Mouse (Mus musculus) hindbrain, embryonic 15.5 days (tissue): ENCODE data around the gene Arhgap44. TPM values are rescaled to one million over a fixed set of nuclear protein-coding genes. Genes with fewer than 3 reads are reported as not detected.

ENCODE experiments used
- ATAC-seq: fragments of 200-750 bp; cut with Nextera tagmentation; 2 replicates; pipeline ENCODE4 v1.8.0; 2017; ENCODE audit warnings: low read depth, moderate number of reproducible peaks, moderate TSS enrichment; ENCODE audit not compliant: low FRiP score
- H3K27ac ChIP-seq: fragments of 300-500 bp; sonication (generic); replicated peaks from 2 replicates; pipeline ENCODE4 v1.5.1; 2015; ENCODE audit warnings: mild to moderate bottlenecking, inconsistent platforms
- H3K27me3 ChIP-seq: fragments of 300-500 bp; sonication (generic); 2 replicates; pipeline ENCODE4 v1.6.1; 2015; ENCODE audit warnings: control low read depth, inconsistent platforms
- H3K36me3 ChIP-seq: fragments of 300-500 bp; sonication (generic); 2 replicates; pipeline ENCODE4 v1.6.1; 2015; ENCODE audit warnings: control low read depth, inconsistent platforms
- H3K4me1 ChIP-seq: fragments of 300-500 bp; sonication (generic); replicated peaks from 2 replicates; pipeline ENCODE4 v1.6.1; 2015; ENCODE audit warnings: control low read depth, inconsistent platforms
- H3K4me2 ChIP-seq: fragments of 300-500 bp; sonication (generic); 2 replicates; pipeline ENCODE4 v1.6.1; 2015; ENCODE audit warnings: moderate library complexity, mild to moderate bottlenecking, inconsistent platforms
- H3K4me3 ChIP-seq: fragments of 300-500 bp; sonication (generic); 2 replicates; pipeline ENCODE4 v1.5.1; 2015; ENCODE audit warnings: mild to moderate bottlenecking, inconsistent platforms
- H3K9ac ChIP-seq: fragments of 300-500 bp; sonication (generic); 2 replicates; pipeline ENCODE4 v1.6.1; 2015; ENCODE audit warnings: inconsistent platforms
- H3K9me3 ChIP-seq: fragments of 300-500 bp; sonication (generic); 2 replicates; pipeline ENCODE4 v1.6.1; 2016; ENCODE audit warnings: control low read depth, inconsistent platforms
- WGBS: fragments of 180-500 bp; shearing (Covaris S2); methylation state at CpG from one replicate; pipeline ENCODE4 v1.1.7; 2015; 5-methylcytosine and 5-hydroxymethylcytosine counted together
- polyA plus RNA-seq: library from polyadenylated mRNA; unstranded; fragments of >200 nt; fragmentation: Nextera tagmentation; extraction: Ambion mirVana; gene quantifications from 2 replicates; pipeline ENCODE4 v1.2.1, GENCODE M21; 2015

Arhgap44 gene
- polyA plus RNA-seq, 1 experiment from 2014 or later = 19.5 TPM

DNA sequence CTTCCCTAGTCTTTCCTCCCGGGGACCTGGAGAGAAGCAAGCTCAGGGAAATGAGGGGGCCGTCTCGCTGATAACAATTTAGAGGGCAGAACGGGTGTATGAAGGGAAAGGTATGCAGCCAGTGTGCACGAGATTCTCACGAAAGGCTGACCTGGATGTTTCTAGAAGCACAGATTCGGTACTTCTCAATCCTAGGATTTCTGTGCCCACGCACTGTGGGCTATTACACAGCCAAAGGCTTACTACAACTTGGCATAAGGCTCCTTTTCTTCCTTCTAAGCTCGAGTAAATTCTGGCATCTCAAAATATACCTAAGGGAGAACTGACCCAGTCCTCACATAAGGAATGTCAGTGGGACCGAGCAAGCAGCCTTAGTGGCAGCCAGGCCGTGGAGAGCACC, 61.6 kb downstream of the Arhgap44 start:
- Histone ChIP-seq H3K9ac (no peak overlapping the region), H3K27me3 (no peaks in the 10 kb centered on the region), H3K36me3 (no peaks in the 10 kb centered on the region), H3K9me3 (no peaks in the 10 kb centered on the region), H3K4me1 (no peaks in the 10 kb centered on the region), H3K4me2 (no peak overlapping the region), H3K4me3 (no peak overlapping the region), H3K27ac (no peak overlapping the region)
- ATAC-seq = no peak
- WGBS = 81% methylated on average over 11 of the region's 11 CpGs

DNA sequence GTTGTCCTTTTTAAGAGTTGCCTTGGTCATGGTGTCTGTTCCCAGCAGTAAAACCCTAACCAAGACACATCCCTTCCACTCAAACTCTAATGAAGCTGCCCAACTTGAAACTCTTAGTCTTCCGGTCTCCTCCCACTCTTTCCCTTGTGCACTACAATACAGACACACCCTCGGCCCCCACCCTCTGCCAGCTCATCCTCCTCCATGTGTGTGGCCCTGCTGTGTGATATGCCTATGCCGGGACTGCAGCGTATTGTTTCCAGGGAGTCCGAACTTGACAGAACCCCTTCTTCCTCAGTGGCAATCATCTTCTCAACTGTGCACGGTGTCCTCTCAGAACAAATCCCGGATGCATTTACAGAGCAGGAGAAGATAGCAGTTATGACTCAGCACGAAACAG, 62.7 kb downstream of the Arhgap44 start:
- H3K4me2 ChIP-seq = no peak overlapping the region
- 93% methylated on average over 8 of the region's 8 CpGs for WGBS
- H3K27ac ChIP-seq = no peak overlapping the region
- H3K27me3 ChIP-seq = no peaks in the 10 kb centered on the region
- H3K9me3 ChIP-seq = no peaks in the 10 kb centered on the region
- H3K4me1 ChIP-seq = no peaks in the 10 kb centered on the region
- H3K9ac ChIP-seq = no peak overlapping the region
- ATAC-seq = no peak
- no peaks in the 10 kb centered on the region for H3K36me3 ChIP-seq
- H3K4me3 ChIP-seq = no peak overlapping the region

DNA sequence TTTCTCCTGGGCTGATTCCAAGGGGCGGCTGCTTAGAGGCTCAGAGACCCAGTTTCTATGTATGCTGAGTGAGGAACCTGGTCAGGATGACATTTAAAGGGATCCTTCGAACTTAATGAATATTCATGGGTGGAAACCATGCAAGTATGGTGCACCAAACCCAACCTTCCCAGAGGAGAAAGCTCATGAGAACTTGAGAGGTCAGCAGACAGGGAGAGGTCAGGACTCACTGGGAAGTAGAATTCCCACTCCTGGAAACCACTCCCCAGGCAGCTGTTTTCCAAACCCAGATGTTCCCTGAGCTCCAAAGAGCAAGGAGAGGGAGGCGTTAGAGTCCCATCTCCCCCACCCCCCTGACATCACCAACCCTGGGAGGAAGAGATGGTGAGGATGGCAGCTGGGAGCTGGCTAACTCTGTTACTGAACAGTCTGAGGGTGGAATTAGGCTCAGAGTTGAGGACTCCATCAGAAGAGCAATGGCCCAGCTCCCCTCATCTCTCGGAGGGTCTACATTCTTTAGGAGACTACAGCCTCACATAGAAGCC, 65.2 kb downstream of the Arhgap44 start:
- Histone ChIP-seq H3K4me1 (no peaks in the 10 kb centered on the region), H3K4me2 (no peak overlapping the region), H3K27me3 (no peaks in the 10 kb centered on the region), H3K9ac (no peak overlapping the region), H3K27ac (no peak overlapping the region), H3K36me3 (no peaks in the 10 kb centered on the region), H3K4me3 (no peak overlapping the region), H3K9me3 (no peaks in the 10 kb centered on the region)
- 86% methylated on average over 4 of the region's 4 CpGs for WGBS
- no peak for ATAC-seq

DNA sequence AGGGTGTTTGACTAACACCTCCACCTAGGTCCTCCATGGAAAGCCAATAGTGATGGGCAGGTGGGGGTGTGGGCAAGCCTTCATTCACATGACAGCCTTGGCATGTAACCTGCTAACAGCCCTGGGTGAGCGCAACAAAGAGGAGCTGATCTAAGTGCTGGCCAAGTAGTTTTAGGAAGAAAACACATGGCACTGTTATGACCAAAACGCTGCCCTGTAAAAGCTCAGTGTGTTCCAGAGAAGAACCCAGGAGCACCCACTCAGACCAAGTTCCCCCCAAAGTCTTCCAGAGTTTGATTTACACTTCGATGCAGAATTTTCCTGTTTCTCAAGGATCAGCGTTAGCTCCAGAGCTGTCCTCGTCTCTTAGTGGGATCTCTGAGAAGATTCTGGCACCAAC, 65.9 kb downstream of the Arhgap44 start:
- 94% methylated on average over 5 of the region's 5 CpGs for WGBS
- Histone ChIP-seq H3K4me3 (no peak overlapping the region), H3K36me3 (no peaks in the 10 kb centered on the region), H3K9ac (no peak overlapping the region), H3K27me3 (no peaks in the 10 kb centered on the region), H3K27ac (no peak overlapping the region), H3K4me2 (no peak overlapping the region), H3K9me3 (no peaks in the 10 kb centered on the region), H3K4me1 (no peaks in the 10 kb centered on the region)
- no peak for ATAC-seq

DNA sequence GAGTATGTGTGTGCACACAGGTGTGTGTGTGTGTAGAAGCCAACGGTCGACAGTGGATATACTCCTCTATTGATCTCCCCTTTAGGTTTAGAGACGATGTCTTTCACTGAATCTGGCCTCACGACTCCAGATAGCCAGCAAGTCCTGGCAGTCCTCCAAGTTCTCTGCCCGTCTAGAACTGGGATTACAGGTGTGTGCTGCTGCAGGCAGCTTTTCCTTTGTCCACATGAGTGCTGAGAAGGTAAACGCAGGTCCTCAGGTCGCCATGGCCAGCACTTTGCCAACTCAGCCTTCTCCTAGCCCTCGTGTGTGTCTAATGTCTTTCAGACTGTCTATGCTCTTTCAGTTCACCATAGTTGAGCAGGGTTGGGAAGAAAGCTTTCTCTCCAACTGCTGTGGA, 69.9 kb downstream of the Arhgap44 start:
- H3K9ac ChIP-seq = no peak overlapping the region
- H3K27me3 ChIP-seq = no peaks in the 10 kb centered on the region
- no peak overlapping the region for H3K4me2 ChIP-seq
- H3K4me1 ChIP-seq = no peaks in the 10 kb centered on the region
- 76% methylated on average over 8 of the region's 8 CpGs for WGBS
- no peaks in the 10 kb centered on the region for H3K36me3 ChIP-seq
- no peak overlapping the region for H3K4me3 ChIP-seq
- ATAC-seq = no peak
- H3K9me3 ChIP-seq = no peaks in the 10 kb centered on the region
- no peak overlapping the region for H3K27ac ChIP-seq

DNA sequence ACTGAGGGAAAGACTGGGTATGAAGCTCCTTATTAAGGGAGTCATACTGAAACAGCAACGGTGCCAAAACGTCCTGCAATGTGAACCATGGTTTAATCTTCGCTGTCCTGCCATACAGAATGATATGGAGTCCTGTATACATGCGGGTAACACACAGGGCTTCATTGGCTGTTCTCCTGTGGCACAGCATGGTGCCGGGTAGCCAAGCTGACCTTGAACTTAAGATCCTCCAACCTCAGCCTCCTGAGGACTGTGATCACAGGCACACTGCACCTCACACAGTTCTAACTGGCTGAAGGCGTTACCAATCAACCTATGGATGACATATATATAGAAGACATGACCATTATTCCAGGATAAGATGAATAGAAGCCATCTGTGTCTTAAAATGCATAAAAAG, 72.4 kb downstream of the Arhgap44 start:
- Histone ChIP-seq H3K4me1 (no peaks in the 10 kb centered on the region), H3K27ac (no peak overlapping the region), H3K9me3 (no peaks in the 10 kb centered on the region), H3K9ac (no peak overlapping the region), H3K4me3 (no peak overlapping the region), H3K27me3 (no peaks in the 10 kb centered on the region), H3K4me2 (no peak overlapping the region), H3K36me3 (no peaks in the 10 kb centered on the region)
- no peak for ATAC-seq
- WGBS = 93% methylated on average over 6 of the region's 6 CpGs

DNA sequence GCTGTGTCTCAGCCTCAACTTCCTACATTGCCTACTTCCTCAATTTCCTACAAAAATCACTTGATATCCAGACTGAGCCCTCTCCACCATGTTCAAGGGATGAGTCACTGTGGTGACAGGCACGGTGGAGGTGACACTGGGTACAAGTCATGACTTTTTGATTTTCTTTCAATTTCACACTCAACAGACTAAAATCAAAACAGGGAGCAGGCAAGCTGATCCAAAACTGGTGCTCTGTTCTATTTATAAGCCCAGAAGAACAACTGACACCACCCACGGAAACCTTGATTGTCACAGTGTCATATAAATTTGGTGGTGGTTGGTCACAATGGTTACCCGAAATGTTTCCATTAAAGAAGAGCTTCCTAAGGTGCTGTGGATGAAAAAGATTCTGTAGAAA, 72.8 kb downstream of the Arhgap44 start:
- Histone ChIP-seq H3K27me3 (no peaks in the 10 kb centered on the region), H3K4me3 (no peak overlapping the region), H3K27ac (no peak overlapping the region), H3K9ac (no peak overlapping the region), H3K4me1 (no peaks in the 10 kb centered on the region), H3K4me2 (no peak overlapping the region), H3K36me3 (no peaks in the 10 kb centered on the region), H3K9me3 (no peaks in the 10 kb centered on the region)
- 96% methylated on average over 3 of the region's 3 CpGs for WGBS
- ATAC-seq = no peak

DNA sequence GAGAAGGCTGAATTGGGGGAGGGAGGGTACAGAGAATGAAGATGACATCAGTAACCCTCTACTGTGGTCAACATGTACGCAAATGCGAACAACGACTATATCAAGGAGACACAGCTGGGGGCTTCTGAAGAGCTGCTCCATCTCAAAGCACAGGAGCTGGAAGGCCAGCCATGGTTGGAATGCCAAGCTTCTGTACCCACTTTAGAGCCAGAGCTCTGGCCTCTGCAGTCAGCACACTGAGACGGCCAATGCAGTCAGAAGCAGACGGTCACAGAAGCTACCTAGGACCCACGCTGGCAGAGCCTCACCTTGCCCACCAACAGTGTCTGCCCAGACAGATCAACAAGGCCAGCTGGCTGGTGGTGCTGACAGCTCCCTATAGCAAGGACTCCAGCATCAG, 73.5 kb downstream of the Arhgap44 start:
- Histone ChIP-seq H3K4me1 (no peaks in the 10 kb centered on the region), H3K9ac (no peak overlapping the region), H3K36me3 (no peaks in the 10 kb centered on the region), H3K4me2 (no peak overlapping the region), H3K27ac (no peak overlapping the region), H3K4me3 (no peak overlapping the region), H3K27me3 (no peaks in the 10 kb centered on the region), H3K9me3 (no peaks in the 10 kb centered on the region)
- no peak for ATAC-seq
- 89% methylated on average over 6 of the region's 6 CpGs for WGBS

DNA sequence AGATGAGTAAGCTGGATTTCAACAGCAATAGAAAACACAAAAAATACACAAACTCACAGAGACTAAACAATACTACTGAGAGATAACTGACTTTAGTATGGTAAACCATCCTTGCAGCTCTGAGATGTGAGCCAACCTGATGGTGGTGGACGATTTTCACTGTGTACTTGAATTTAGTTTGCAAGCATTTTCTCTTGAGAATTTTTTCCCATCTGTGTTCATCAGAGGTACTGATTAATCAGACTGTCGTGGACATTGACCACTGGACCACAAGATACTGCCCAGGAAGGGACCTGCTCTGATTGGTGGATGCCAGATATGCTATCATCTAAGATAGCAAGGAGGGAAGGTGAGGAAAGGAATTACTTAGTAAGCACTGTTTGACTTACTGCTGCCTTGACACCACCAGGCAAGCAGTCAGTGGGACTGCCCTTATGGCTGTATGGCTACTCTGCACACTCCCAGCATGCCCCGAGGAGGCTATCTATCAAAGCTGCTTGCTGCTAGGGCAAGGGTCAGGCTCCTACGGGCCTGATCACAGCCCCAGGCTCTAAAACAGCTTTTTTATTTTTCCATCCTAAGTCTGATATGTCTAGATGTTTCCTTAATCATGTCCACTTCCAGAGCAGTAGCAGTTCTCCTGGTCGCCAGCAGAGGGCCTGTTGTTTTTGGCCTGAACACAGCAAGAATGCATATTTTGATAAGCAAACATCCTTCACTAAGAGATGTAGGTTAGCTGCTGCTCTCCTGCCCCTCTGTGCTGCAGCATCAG, 74.1 kb downstream of the Arhgap44 start:
- Histone ChIP-seq H3K9ac (no peak overlapping the region), H3K27ac (no peak overlapping the region), H3K4me3 (no peak overlapping the region), H3K36me3 (no peaks in the 10 kb centered on the region), H3K4me2 (no peak overlapping the region), H3K4me1 (no peaks in the 10 kb centered on the region), H3K9me3 (no peaks in the 10 kb centered on the region), H3K27me3 (no peaks in the 10 kb centered on the region)
- WGBS = 56% methylated on average over 5 of the region's 5 CpGs
- ATAC-seq = no peak; the same call in 1 of the 2 replicates

DNA sequence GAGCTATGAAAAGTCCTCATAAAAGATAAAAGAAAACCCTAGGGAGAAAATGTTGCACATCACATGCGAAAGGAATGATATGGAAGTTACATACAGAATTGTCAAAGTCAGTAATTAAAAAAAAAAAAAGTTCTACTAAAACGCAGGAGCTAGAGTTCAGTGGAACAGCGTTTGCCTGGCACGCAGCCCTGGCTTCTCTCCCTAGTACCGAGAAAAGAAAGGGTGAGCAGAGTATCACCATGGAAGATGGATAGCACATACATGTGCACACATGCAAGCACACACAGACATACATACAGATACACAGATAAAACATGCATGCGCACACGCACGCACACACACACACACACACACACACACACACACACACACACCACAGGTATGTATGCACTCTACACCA, 82.0 kb downstream of the Arhgap44 start:
- H3K27me3 ChIP-seq = no peaks in the 10 kb centered on the region
- H3K4me3 ChIP-seq = no peak overlapping the region
- H3K27ac ChIP-seq = no peak overlapping the region
- H3K4me1 ChIP-seq = no peaks in the 10 kb centered on the region
- no peaks in the 10 kb centered on the region for H3K9me3 ChIP-seq
- H3K4me2 ChIP-seq = no peak overlapping the region
- no peaks in the 10 kb centered on the region for H3K36me3 ChIP-seq
- ATAC-seq = no peak
- 88% methylated on average over 8 of the region's 8 CpGs for WGBS
- H3K9ac ChIP-seq = no peak overlapping the region

DNA sequence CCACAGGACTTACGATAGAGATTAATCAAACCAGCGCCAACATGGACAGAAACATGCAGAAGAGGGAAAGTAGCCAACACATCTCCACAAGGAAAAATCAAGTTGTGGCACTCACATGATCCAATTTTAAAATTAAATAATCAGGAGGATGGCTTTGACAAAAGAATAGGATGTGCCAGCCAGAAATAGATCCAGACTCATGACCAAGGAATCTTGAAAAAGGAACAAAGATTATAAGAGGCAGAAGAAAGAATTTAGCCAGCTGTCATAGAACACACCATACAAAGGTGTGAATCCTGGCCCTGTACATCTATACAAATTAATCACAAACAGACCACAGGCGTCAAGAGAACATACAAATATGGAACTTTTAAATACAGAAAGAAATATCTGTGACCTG, 82.5 kb downstream of the Arhgap44 start:
- Histone ChIP-seq H3K27me3 (no peaks in the 10 kb centered on the region), H3K27ac (no peak overlapping the region), H3K4me3 (no peak overlapping the region), H3K4me2 (no peak overlapping the region), H3K36me3 (no peaks in the 10 kb centered on the region), H3K4me1 (no peaks in the 10 kb centered on the region), H3K9ac (no peak overlapping the region), H3K9me3 (no peaks in the 10 kb centered on the region)
- no peak for ATAC-seq
- 89% methylated on average over 3 of the region's 3 CpGs for WGBS

DNA sequence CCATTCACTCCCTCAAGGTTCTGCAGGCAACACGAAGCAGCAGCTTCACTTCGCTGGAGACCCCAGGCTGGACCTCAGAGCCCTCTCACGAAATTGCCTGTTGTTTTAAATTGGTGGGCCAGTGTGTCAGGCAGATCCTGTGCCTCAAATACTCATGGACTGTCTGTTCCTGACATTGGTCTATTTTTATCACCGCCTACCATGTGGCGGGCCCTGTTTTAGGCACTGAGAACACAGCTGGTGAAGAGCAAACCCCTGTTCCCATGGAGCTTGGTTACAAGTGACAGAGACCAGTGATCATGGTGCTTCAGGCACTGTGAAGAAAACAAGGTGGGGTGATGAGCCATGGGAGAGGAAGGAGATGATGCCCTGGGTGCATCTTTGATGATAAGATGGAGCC, 93.2 kb downstream of the Arhgap44 start:
- no peak overlapping the region for H3K27ac ChIP-seq
- H3K36me3 ChIP-seq = peaks cover 9% of the 10 kb centered on the region; the same call in 1 of the 2 replicates
- no peak overlapping the region for H3K9ac ChIP-seq
- H3K4me1 ChIP-seq = no peaks in the 10 kb centered on the region
- WGBS = 91% methylated on average over 5 of the region's 5 CpGs
- H3K9me3 ChIP-seq = no peaks in the 10 kb centered on the region
- H3K27me3 ChIP-seq = no peaks in the 10 kb centered on the region
- no peak overlapping the region for H3K4me3 ChIP-seq
- ATAC-seq = no peak
- no peak overlapping the region for H3K4me2 ChIP-seq

DNA sequence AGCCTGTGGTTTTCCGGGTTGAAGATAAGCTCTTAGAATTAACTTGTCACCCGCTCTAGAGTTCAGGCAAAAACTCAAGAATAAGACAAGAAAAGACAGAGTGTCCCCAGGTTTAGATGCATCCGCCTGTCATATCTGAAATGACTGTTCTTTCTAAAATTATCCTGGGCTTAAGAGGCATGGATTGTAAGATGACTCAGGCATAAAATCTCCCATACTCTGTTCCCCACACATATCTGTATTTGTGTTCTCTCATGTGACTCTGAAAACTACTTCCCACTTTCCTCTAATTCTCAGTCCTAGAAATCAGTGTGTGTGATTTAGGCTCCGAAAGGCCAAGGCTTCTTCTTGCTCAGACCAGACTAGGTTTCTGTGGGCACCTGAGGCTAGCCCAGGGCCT, 93.7 kb downstream of the Arhgap44 start:
- Histone ChIP-seq H3K36me3 (peaks cover 9% of the 10 kb centered on the region; the same call in 1 of the 2 replicates), H3K27ac (no peak overlapping the region), H3K4me3 (no peak overlapping the region), H3K9me3 (no peaks in the 10 kb centered on the region), H3K9ac (no peak overlapping the region), H3K27me3 (no peaks in the 10 kb centered on the region), H3K4me1 (no peaks in the 10 kb centered on the region), H3K4me2 (no peak overlapping the region)
- no peak for ATAC-seq
- WGBS = 85% methylated on average over 4 of the region's 4 CpGs
